Mouse (Mus musculus): ENCODE results near the gene Cox14.

DNA sequence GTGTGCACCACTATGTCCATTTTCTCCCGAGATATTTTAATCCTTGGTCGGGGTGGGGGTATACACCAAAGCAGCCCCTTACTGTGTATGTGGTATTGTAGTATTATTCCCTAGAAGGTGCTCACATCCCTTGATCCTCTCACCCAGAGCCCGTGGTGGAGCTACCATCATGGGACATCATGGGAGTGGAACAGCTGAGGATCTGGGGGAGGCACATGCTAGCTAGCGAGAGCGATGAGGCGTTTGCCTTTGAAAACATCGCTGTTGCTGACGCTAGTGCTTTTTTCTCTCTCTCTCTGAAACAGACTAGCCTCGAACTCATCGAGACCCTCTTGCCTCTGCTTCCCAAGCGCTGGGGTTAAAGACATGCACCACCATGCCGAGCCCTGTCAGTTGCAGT is 8.6 kb upstream of the Cox14 start:
- TF ChIP-seq CTCF (IDR thresholded peaks at IDR 0.05; ENCODE audit: control insufficient read depth, insufficient read depth, insufficient read length) (no peak), FOSL1 (IDR thresholded peaks at IDR 0.05; ENCODE audit: insufficient read depth, low read length, poor library complexity, severe bottlenecking) (no peak), MYOD1 (IDR thresholded peaks at IDR 0.05; ENCODE audit: control insufficient read depth, insufficient read length, low read depth) (no peak), MYOG (IDR thresholded peaks at IDR 0.05; ENCODE audit: control insufficient read depth, extremely low read depth, insufficient read length) (no peak)

Data from C2C12 (cell line).